Mouse (Mus musculus) left cerebral cortex, adult 18-20 months (tissue): ENCODE data around the gene Tmcc1. TPM values are rescaled to one million over a fixed set of nuclear protein-coding genes. Genes with fewer than 3 reads are reported as not detected.
"Not testable (repeated sequence)": the region's sequence is repeated elsewhere in the genome, so short reads cannot be mapped to it uniquely, and the experiment has no call there.

Experiments used
- DNase-seq, 2 experiments: peaks; one replicate each; pipeline ENCODE4 v3.0.0; 2021 to 2022; ENCODE audit warnings: low spot score in 2 of 2, mixed read lengths in 1 of 2
- long read RNA-seq, 2 experiments: library from polyadenylated mRNA; stranded (forward); transcript quantifications; one replicate each; pipeline ENCODE4 v2.0.0; 2021
- total RNA-seq, 2 experiments: library from RNA; stranded (reverse); gene quantifications; 2 replicates each; pipeline ENCODE4 v1.2.3; 2021

Gene Tmcc1
- 10 to 100 TPM; 70.5 to 79.6 TPM for total RNA-seq
- long read RNA-seq, experiment 1, full-length matches to known transcripts = 13 of 19 reads
- long read RNA-seq, experiment 1, partial matches to known transcripts = 3 of 19 reads
- long read RNA-seq, experiment 1, other reads (novel, unspliced or antisense) = 3 of 19 reads
- long read RNA-seq, experiment 2, full-length matches to known transcripts = 17 of 21 reads
- long read RNA-seq, experiment 2, partial matches to known transcripts = 1 of 21 reads
- long read RNA-seq, experiment 2, other reads (novel, unspliced or antisense) = 3 of 21 reads

DNA sequence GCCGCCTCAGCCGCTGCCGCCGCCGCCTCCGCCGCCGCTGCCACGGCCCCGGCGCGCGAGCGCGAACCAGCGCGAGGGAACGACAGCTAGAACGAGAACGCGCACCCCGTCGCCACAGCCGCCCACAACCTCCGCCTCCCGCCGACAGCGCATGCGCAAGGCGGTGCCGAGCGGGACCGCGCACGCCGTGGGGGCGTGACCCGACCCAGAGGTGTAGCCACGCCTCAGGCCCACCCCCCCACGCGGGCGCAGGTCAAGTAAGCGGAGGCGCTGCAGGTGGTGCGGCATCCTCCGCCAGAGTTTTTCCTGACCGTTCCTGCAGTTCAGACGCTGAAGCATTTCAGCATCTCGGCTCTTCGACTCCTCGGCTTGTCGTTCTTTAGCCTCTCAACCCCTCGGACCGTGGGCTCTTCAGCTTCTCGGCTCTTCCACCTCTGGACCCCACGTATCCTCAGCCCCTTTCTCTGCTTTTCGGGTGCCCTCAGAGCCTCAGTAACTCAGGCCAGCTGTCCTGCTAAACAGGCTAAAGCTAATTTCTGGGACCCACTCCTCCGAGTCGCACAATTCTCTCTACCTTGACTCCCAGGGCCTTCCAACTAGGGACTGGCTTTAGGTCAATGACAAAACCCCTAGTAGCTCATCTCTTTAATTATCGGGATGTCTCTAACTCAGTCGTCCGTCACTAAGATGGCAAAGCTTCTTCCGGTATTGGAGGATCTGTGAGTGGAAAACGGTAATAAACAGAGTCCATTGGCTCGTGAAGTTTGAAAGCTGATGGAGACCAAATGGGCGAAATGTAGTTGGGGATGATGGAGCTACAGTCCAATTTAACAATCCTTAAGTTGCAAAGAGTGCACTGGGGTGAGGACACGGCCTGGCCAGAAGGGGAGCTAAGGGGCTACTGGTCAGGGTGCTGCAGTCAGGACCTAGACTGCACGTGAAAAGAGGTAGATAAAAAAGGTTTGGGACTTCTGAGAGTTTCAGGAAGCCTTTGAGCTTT, at the start of gene Tmcc1:
Gene Tmcc1 (minus strand): TSS at position 93 of the 1,000 bp plus-strand sequence.
- DNase-seq = peak; percentile 99 to 100

DNA sequence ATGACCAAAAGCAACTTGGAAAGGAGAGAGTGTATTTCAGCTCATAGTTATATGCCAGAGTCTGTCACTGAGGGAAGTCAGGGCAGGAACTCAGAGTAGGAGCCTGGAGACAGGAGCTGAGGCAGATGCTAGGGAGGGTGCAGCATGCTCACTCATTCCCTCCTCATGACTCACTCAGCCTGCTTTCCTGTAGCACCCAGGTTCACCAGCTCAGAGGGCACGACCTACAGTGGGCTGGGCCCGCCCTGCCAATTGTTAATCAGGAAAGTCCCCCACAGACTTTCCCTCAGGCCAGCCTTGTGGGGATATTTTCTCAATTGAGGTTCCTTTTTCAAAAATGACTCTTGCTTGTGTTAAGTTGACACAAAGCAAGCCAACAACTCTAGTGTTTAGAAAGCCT, 47.1 kb upstream of the Tmcc1 start:
- DNase-seq = no peak

DNA sequence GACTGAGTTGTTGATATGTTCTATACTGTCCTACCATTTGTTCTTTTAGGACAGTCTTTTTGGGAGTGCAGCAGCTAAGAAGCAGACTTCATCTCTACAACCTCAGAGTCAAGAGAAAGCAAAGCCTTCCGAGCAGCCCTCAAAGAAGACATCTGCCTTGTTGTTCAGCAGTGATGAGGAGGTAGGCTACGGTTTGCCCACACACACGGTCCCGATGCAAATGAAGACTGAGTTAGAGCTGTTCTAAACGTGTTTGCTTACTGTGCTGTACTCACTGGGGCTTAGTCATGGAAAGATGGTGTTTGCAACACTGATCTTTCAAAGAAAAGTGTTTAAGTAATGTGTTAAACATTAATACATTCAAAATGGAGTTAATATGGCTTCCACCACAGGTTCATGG, 44.8 kb upstream of the Tmcc1 start:
- DNase-seq = peak in 1 of 2 experiments; percentile 27

DNA sequence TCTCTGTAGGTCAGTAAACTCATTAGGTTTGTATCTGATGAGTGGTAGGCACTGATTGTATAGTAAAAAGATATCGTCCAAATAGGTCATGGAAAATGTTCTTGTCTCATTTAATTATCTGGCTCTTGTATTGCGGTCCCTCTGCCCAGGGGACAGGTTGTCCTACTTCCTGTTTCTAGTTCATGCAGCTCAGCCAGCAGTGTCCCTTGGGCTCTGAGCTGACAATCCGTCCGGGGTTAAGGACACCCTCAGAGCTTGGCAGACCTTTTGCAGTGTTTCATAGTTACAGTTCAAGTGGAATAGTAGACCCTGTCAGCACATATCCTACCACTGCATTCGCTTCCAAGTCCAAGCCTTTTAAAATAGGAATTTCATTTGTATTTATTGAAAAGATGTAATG, 42.0 kb upstream of the Tmcc1 start:
- no peak for DNase-seq

DNA sequence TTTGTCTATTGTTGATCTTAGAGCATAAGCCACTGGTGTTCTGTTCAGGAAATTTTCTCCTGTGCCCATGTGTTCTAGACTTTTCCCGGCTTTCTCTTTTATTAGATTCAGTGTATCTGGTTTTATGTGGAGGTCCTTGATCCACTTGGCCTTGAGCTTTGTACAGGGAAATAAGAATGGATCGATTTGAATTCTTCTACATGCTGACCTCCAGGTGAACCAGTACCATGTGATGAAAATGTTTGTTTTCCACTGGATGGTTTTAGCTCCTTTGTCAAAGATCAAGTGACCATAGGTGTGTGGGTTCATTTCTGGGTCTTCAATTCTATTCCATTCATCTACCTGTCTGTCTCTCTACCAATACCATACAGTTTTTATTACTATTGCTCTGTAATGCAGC, 41.5 kb upstream of the Tmcc1 start:
- DNase-seq = not testable (repeated sequence)

DNA sequence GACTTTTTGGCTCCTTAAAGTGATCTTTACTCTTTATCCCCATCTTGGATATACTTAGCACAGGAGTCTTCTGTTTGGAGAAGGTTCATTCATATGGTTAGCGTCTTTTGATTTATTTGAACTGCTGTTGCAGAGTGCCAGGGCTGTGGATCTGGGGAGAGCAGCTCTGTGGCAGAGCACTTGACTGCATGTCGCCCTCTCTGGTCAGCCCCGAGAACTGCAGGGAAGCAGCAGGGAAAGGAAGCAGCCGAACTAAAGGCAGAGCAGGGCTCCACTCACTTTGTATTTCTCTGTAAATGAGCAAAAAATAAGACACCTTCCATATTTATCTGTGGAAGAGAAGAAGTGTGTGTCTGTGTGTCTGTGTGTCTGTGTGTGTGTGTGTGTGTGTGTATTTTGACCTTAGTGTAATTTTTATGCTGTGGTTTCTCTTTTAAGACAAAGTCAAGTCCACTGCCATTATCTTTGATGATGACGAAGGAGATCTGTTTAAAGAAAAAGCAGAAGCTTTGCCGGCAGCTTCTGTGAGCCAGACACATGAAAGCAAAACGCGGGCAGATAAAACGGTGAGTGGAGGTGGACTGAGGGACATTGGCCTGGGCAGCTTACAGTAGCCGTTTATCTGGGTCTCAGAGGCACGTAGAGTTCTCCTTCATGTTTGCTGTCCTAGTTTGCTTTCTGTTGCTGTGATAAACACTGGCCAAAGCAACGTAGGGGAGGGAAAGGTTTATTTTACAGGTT, 35.7 kb upstream of the Tmcc1 start:
- peak; percentile 80 to 81 for DNase-seq

DNA sequence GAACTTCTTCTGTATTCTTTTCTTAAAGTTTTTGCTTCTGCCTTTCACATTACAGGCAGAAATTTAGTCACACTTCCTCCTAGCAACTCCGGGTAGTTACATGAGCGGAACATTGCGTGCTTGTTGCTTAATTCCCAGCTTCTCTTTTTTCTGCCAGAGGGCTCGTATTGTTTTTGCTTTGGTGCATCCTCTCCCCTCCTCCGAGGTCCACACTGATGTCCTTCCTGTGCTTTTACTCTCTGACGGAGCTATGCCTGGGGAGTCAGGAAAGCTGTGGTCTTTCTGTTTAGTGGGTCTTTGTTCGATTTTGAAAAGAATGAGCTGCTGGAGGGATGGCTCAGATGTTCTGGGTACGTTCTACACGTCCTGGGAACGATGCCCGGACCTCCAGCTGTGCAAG, 34.5 kb upstream of the Tmcc1 start:
- no peak for DNase-seq

DNA sequence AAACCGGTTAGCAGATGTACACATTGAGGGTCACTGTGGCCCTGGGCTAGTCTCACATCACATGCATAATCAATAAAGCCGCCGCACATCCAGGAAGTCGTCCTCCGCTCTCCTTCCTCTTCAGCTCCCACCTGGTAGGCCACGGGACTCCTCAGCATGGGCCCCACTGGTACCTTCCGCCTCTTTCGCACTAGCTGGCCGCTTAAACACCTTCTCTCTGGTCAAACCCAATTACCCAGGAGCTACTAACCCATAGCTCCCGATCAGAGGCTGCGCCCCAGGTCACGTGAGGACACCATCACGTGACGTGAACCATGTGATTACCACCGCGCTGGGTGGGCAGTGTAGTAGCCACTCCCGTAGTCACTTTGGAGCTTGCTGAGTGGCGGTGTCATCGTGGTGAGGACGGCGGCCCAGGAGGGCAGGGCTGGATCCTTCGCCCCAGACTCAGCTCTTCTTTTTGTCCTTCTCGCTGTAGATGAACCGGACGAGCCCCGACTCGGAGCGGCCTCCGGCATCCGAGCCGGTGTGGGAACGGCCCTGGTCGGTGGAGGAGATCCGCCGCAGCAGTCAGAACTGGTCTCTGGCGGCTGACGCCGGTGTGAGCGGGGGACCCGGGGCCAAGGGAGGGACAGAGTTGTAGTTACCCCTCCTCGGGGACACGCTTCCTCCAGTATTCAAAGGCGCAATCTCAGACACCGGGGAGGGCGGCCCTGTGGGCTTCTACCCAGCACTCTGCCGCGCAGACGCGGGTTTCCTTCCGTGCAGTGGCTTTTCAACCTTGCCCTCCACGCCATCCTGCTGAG, 14.6 kb upstream of the Tmcc1 start, which contains the start of gene Washc2:
Gene Washc2 (plus strand): TSS at position 310 of the 806 bp plus-strand sequence.
- peak; percentile 93 to 94 for DNase-seq

DNA sequence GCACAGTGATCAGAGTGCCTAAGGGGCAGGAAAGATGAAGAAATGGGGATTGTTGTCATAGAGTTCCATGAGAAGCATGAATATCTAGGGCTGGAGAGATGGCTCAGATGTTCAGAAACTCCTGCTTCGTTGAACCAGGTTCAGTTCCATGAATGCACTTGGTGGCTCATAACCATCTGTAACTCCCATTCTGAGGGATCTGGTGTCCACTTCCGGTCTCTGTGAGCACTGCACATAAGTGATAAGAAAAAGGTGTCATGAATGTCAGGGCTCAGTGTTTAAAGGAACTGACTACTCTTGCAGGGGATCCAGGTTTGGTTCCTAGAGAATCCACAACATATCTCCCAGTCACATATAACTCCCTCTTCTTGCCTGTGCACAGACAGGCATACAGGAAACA, 6.4 kb upstream of the Tmcc1 start:
- DNase-seq = no peak

DNA sequence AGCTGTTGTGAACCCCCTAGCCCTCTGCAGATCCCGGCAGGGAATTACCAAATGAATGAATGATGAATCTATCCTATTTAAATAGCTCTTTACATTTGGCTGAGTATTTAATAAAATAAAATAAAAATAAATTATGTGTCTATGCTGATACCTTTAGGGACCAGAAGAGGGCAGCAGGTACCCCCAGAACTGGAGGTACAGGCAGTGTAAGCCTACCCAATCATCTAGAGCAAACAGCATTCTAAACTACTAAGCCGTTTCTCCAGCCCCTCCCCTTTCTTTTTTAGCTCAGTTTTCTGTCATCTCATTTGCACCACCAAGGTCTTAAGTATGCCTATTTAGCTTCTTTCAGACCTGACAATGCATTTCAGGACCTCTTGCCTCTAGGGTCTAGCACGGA, 4.9 kb upstream of the Tmcc1 start:
- no peak for DNase-seq

DNA sequence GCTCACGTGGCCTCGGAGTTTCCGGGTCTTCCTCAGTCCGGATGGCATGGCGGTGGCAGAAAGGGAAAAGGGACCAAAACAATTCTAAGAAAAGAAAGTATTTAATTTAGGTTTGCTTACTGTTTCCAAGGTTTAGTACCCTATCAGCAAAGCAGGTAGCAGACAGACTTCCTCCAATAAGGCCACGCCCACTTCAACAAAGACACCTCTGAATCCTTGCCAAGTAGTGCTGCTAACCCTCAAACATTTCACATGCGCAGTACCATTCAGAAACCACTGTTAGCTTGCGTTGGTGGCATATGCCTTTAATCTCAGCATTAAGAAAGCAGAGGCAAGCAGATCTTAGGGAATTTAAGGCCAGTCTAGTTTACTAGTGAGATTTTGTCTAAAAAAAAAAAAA, 2.5 kb upstream of the Tmcc1 start:
- DNase-seq = no peak

DNA sequence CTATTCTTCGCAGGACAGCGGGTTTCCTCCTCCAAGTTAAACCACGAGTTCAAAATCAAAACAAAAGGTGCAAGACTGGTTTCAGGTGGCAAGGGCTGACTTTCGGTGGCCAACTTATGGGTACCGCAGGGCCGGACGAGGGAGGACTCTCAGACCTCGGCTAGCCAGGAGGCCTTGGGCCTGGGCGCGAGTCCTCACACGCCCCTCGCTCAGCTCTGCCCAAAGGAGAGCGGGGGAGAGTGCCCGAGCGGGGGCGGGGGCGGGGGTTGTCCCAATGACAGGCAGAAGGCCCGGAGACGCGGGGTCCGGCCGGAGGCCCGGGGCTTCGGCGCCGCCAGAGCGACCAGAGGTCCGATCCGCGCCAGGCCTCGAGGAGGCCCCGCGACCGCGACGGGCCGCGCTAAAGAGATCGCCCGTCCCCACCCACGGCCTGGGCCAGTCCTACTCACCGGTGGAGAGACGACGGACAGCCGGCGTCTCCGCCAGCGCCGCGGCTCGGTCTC, 426 bp downstream of the Tmcc1 start:
- peak in 1 of 2 experiments; percentile 9 for DNase-seq

DNA sequence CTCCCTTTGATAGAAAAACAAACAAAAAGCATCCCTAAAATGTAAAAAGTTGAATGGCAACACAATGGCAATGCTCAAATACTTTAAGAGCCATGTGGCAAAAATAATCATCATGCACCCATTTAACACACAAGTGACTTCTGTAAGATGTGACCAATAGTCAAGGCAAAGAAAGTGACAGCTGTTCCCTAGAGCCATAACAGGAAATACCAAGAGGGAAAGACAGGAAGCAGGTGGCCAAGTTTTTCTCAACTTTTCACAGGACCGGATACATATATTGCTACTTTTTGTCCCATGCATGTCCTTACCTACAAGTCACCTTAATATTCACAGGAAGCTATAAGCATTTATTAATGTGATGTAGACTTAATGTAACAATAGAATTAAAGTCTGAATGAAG, 3.9 kb downstream of the Tmcc1 start:
- no peak for DNase-seq

DNA sequence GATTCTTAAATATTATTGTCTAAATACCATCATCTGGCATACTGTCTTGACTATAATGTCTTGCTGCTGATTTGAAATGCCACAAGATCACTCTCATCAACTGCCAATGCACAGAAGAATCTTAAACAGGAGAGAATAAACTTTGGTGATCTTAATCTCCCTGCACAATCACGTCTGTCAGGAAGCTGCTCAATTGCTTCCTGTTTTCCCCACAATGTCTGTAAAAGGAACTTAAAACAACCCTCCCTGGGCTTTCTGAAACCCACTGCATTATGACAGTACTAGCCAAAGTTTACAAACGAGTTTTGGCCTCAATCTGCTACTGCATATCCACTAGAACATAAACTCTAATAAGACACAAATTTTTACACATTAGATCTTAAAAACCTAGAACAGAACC, 6.8 kb downstream of the Tmcc1 start:
- DNase-seq = no peak

DNA sequence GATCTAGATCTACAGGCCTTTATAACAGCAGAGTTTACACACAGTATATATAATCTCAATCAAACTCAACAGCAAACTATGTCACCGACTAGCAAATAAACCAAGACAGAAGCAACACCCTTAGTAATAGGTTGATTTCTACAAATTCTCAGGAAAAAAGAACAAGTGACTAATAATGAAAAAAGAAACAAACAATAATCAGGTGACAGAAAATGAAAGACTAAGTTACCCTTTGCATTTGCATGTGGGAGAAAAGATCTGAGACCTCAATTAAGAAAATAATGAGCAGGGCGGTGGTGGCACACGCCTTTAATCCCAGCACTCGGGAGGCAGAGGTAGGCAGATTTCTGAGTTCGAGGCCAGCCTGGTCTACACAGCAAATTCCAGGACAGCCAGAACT, 9.8 kb downstream of the Tmcc1 start:
- no peak for DNase-seq

DNA sequence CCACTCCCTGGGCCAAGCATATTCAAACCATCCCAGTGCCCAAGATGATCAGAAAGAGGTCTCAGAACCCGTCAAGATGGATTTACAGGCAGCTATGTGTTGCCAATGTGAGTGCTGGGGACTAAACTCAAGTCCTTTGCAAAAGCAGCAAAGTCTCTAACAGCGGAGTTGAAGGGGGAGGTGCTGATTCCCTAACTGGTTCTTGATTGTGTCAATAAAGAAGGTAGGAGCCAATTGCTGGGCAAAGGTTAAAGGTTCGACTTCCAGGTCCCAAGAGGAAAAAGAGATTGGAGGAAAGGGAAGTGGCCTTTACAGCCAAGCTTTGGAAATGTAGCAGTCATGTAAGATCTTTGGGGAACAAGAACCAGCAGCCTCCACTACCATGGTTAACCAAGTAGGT, 12.6 kb downstream of the Tmcc1 start:
- DNase-seq = no peak

DNA sequence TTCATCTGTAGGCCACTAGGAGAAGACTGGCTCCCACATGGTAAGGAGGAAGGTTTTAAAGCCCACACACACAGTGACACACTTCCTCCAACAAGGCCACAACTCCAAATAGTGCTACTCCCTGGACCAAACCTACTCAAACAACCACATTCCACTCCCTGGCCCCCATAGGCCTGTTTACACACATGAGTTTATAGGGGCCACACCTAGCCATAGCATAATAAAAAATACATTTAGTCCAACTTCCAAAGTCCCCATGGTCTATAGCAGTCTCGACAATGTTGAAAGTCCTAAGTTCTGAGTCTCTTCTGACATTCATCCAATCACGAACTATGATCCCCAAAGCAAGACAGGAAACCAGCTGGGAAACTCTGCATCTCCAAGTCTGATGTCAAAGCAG, 14.9 kb downstream of the Tmcc1 start:
- DNase-seq = no peak

DNA sequence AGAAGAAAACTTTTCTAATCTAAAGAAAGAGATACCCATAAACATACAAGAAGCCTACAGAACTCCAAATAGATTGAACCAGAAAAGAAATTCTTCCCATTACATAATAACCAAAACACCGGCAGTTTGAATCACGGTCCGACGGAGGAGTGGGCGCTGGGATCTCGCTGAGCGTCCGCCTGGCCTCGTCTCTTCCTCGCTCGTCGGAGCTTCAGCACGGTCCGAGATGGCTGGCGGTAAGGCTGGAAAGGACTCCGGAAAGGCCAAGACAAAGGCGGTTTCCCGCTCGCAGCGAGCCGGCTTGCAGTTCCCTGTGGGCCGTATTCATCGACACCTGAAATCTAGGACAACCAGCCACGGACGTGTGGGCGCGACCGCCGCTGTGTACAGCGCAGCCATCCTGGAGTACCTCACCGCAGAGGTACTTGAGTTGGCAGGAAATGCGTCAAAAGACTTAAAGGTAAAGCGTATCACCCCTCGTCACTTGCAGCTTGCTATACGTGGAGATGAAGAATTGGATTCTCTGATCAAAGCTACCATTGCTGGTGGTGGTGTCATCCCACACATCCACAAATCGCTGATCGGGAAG, 19.7 kb downstream of the Tmcc1 start:
- DNase-seq = not testable (repeated sequence)

DNA sequence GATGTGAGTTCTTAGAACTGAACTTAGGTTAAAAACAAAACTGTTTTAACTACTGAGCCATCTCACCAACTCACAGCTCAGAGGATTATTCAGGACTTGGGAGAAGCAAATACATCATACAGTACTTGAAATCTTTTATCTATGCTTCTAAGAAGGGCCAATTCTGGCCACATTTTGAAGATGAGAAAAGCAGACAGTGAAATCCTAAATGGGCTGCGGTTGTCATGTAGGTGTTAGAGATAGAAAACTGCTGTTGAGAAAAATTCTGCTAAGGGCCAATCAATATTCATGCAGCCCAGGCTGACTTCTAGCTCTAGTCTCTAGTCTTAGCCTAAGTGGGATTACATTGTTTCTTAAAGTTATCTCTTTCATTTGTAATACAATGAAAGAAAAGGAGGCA, 26.9 kb downstream of the Tmcc1 start:
- DNase-seq = no peak
